Mouse (Mus musculus) heart, embryonic 14.5 days (tissue): ENCODE results near the gene Tmem88b. TPM values are rescaled to one million over a fixed set of nuclear protein-coding genes. Genes with fewer than 3 reads are reported as not detected.

Experiments
- ATAC-seq: fragments of 200-750 bp; cut with Nextera tagmentation; 2 replicates; pipeline ENCODE4 v1.8.0; 2017; ENCODE audit warnings: low read depth, moderate TSS enrichment; ENCODE audit not compliant: insufficient number of reproducible peaks, insufficient read depth, low FRiP score
- H3K27ac ChIP-seq, 2 experiments: fragments of 200-500 bp in 1 of 2; fragments of 300-500 bp in 1 of 2; sonication (generic) in 1 of 2; replicated peaks in 1 of 2; 2 replicates each; pipeline ENCODE4 v1.5.1; 2012 to 2014; ENCODE audit warnings: low read depth in 2 of 2, low read length in 2 of 2, control low read depth in 1 of 2, mild to moderate bottlenecking in 1 of 2, mixed read lengths in 1 of 2; ENCODE audit not compliant: control insufficient read depth in 1 of 2, insufficient read depth in 1 of 2
- H3K27me3 ChIP-seq: fragments of 300-500 bp; sonication (generic); 2 replicates; pipeline ENCODE4 v1.6.1; 2014; ENCODE audit warnings: mild to moderate bottlenecking, low read length, control low read depth; ENCODE audit not compliant: control insufficient read depth, insufficient read depth
- H3K36me3 ChIP-seq: fragments of 300-500 bp; sonication (generic); 2 replicates; pipeline ENCODE4 v1.6.1; 2014; ENCODE audit warnings: mild to moderate bottlenecking, control low read depth, low read length, mixed read lengths; ENCODE audit not compliant: control insufficient read depth, insufficient read depth
- H3K4me1 ChIP-seq, 2 experiments: fragments of 200-500 bp in 1 of 2; fragments of 300-500 bp in 1 of 2; sonication (generic) in 1 of 2; 2 replicates each; pipeline ENCODE4 v1.6.1; 2012 to 2014; ENCODE audit warnings: low read length in 2 of 2, control low read depth in 1 of 2, mixed read lengths in 1 of 2; ENCODE audit not compliant: control insufficient read depth in 2 of 2, insufficient read depth in 2 of 2
- H3K4me2 ChIP-seq: fragments of 300-500 bp; sonication (generic); 2 replicates; pipeline ENCODE4 v1.6.1; 2014; ENCODE audit warnings: mild to moderate bottlenecking, low read length
- H3K4me3 ChIP-seq, 2 experiments: fragments of 200-500 bp in 1 of 2; fragments of 300-500 bp in 1 of 2; sonication (generic) in 1 of 2; 2 replicates each; pipeline ENCODE4 v1.5.1; 2012 to 2014; ENCODE audit warnings: low read length in 2 of 2, mild to moderate bottlenecking in 2 of 2, control low read depth in 1 of 2, low read depth in 1 of 2, moderate library complexity in 1 of 2; ENCODE audit not compliant: control insufficient read depth in 1 of 2, insufficient read depth in 1 of 2
- H3K9ac ChIP-seq: fragments of 300-500 bp; sonication (generic); 2 replicates; pipeline ENCODE4 v1.6.1; 2014; ENCODE audit warnings: mild to moderate bottlenecking, low read length
- H3K9me3 ChIP-seq: fragments of 300-500 bp; sonication (generic); 2 replicates; pipeline ENCODE4 v1.6.1; 2016; ENCODE audit warnings: low read length, control low read depth; ENCODE audit not compliant: control insufficient read depth
- WGBS: fragments of 180-500 bp; shearing (Covaris S2); extraction: QIAGEN DNeasy Blood & Tissue Kit; methylation state at CpG from one replicate; pipeline ENCODE4 v1.1.7; 2014; 5-methylcytosine and 5-hydroxymethylcytosine counted together
- polyA plus RNA-seq: library from polyadenylated mRNA; unstranded; fragments of >200 nt; fragmentation: Nextera tagmentation; extraction: Ambion mirVana; gene quantifications from 2 replicates; pipeline ENCODE4 v1.2.1, GENCODE M21; 2014

Tmem88b gene
- polyA plus RNA-seq, 1 experiment from 2014 or later = 2.5 TPM

GRCm38 (mm10) chr4:155829866-155830265 is 44.2 kb upstream of the Tmem88b start:
- Histone ChIP-seq H3K36me3 (peaks cover 43% of the 10 kb centered on the region), H3K9me3 (no peaks in the 10 kb centered on the region), H3K27me3 (no peaks in the 10 kb centered on the region), H3K4me2 (no peak overlapping the region), H3K27ac (no peak overlapping the region), H3K9ac (no peak overlapping the region), H3K4me3 (no peak overlapping the region), H3K4me1 (peaks cover 8 to 13% of the 10 kb centered on the region in 2 experiments)
- WGBS = 87% methylated on average over 4 of the region's 4 CpGs
- no peak for ATAC-seq

- peaks cover 95% of the 10 kb centered on the region for H3K36me3 ChIP-seq
- 93% methylated on average over 16 of the region's 16 CpGs for WGBS
- no peak overlapping the region for H3K4me3 ChIP-seq
- no peak for ATAC-seq
- no peaks in the 10 kb centered on the region for H3K4me1 ChIP-seq
- no peaks in the 10 kb centered on the region for H3K27me3 ChIP-seq
- H3K4me2 ChIP-seq = no peak overlapping the region
- no peak overlapping the region for H3K9ac ChIP-seq
- H3K9me3 ChIP-seq = no peaks in the 10 kb centered on the region
- H3K27ac ChIP-seq = no peak overlapping the region
Observed at GRCm38 (mm10) chr4:155823443-155823842, 37.8 kb upstream of the Tmem88b start.

- H3K27me3 ChIP-seq = no peaks in the 10 kb centered on the region
Observed at GRCm38 (mm10) chr4:155821025-155821424, 35.4 kb upstream of the Tmem88b start.

GRCm38 (mm10) chr4:155817533-155817932 is 31.9 kb upstream of the Tmem88b start:
- peaks cover 0 to 13% of the 10 kb centered on the region in 2 experiments; a peak in 3 of 4 replicates for H3K4me1 ChIP-seq
- H3K27ac ChIP-seq = no peak overlapping the region
- 90% methylated on average over 4 of the region's 4 CpGs for WGBS
- ATAC-seq = no peak
- H3K27me3 ChIP-seq = no peaks in the 10 kb centered on the region
- peaks cover 92% of the 10 kb centered on the region for H3K36me3 ChIP-seq
- no peak overlapping the region for H3K4me2 ChIP-seq
- no peak overlapping the region for H3K9ac ChIP-seq
- H3K4me3 ChIP-seq = no peak overlapping the region
- no peaks in the 10 kb centered on the region for H3K9me3 ChIP-seq

More at GRCm38 (mm10) chr4:155821025-155821424, 35.4 kb upstream of the Tmem88b start:
- no peak overlapping the region for H3K4me2 ChIP-seq
- H3K4me1 ChIP-seq = no peaks in the 10 kb centered on the region
- no peaks in the 10 kb centered on the region for H3K9me3 ChIP-seq
- 81% methylated on average over 7 of the region's 7 CpGs for WGBS
- ATAC-seq = no peak
- H3K27ac ChIP-seq = no peak overlapping the region
- H3K9ac ChIP-seq = no peak overlapping the region
- peaks cover 98% of the 10 kb centered on the region for H3K36me3 ChIP-seq
- H3K4me3 ChIP-seq = no peak overlapping the region

- peaks cover 78% of the 10 kb centered on the region for H3K36me3 ChIP-seq
- 0% methylated on average over 48 of the region's 49 CpGs for WGBS
- H3K4me3 ChIP-seq = peak overlapping the region; percentile 77 to 94
- peaks cover 3 to 22% of the 10 kb centered on the region in 2 experiments for H3K4me1 ChIP-seq
- 0 out of 2 replicates have a peak, but pooled peaks have one; percentile 15 for ATAC-seq
- H3K9me3 ChIP-seq = no peaks in the 10 kb centered on the region
- H3K9ac ChIP-seq = peak overlapping the region; percentile 100
- no peaks in the 10 kb centered on the region for H3K27me3 ChIP-seq
- H3K27ac ChIP-seq = peak overlapping the region; percentile 61 to 90
- H3K4me2 ChIP-seq = peak overlapping the region; percentile 98
Observed at GRCm38 (mm10) chr4:155812665-155813181, 27.0 kb upstream of the Tmem88b start.

GRCm38 (mm10) chr4:155811929-155812664 is 26.4 kb upstream of the Tmem88b start, which contains the start of gene Ccnl2:
Ccnl2 (plus strand) TSS chr4:155812489.
- no peaks in the 10 kb centered on the region for H3K27me3 ChIP-seq
- H3K36me3 ChIP-seq = peaks cover 78% of the 10 kb centered on the region
- peaks cover 3 to 22% of the 10 kb centered on the region in 2 experiments for H3K4me1 ChIP-seq
- peak; percentile 99 for ATAC-seq
- peak within 1 kb of the TSS; percentile 100 for H3K9ac ChIP-seq
- WGBS = under 1% methylated on average over 58 of the region's 60 CpGs
- H3K4me2 ChIP-seq = peak within 1 kb of the TSS; percentile 98
- no peaks in the 10 kb centered on the region for H3K9me3 ChIP-seq
- peak within 1 kb of the TSS; percentile 77 to 94 for H3K4me3 ChIP-seq
- peak within 1 kb of the TSS; percentile 90 to 95 for H3K27ac ChIP-seq

GRCm38 (mm10) chr4:155807841-155808240 is 22.2 kb upstream of the Tmem88b start:
- peaks cover 60% of the 10 kb centered on the region for H3K36me3 ChIP-seq
- H3K4me1 ChIP-seq = peaks cover 6 to 20% of the 10 kb centered on the region in 2 experiments
- H3K9me3 ChIP-seq = no peaks in the 10 kb centered on the region
- no peak overlapping the region for H3K27ac ChIP-seq
- ATAC-seq = no peak
- 81% methylated on average over 3 of the region's 3 CpGs for WGBS
- H3K4me2 ChIP-seq = no peak overlapping the region
- no peak overlapping the region for H3K4me3 ChIP-seq
- H3K9ac ChIP-seq = no peak overlapping the region
- H3K27me3 ChIP-seq = no peaks in the 10 kb centered on the region
